ENCODE assay signal across 15 mouse cellular contexts in genomic region chr1:169400841-169401240, GRCm38 (mm10).
"Had no signal": no experiment of that assay in that cellular context is flagged by ENCODE, and none has a peak within 500 bp of the region (broad histone marks: within the 10 kb centered on the region; RNA-seq: fewer than 3 reads in every experiment).

No protein-coding gene starts in this region.

- ATAC-seq: liver, postnatal 0 days; midbrain, embryonic 15.5 days had no signal

- DNase-seq: kidney, adult 2 months; kidney, postnatal 25 days; layer of hippocampus, adult 9-11 months; liver, postnatal 0 days; lung, postnatal 10 days; lung, postnatal 4 days; thymus, adult 18-20 months; thymus, postnatal 36 days had no signal

- H3K27ac ChIP-seq: kidney, postnatal 0 days; layer of hippocampus, adult 2 months; liver, embryonic 14.5 days; lung, embryonic 15.5 days; midbrain, embryonic 12.5 days; midbrain, embryonic 15.5 days; neural tube, embryonic 13.5 days had no signal

- H3K36me3 ChIP-seq: lung, embryonic 15.5 days; midbrain, embryonic 12.5 days; midbrain, embryonic 15.5 days; neural tube, embryonic 13.5 days had no signal

- H3K4me2 ChIP-seq: lung, embryonic 15.5 days; midbrain, embryonic 12.5 days; midbrain, embryonic 15.5 days; neural tube, embryonic 13.5 days had no signal

- H3K9ac ChIP-seq: liver, embryonic 14.5 days; liver, postnatal 0 days; lung, embryonic 15.5 days; midbrain, embryonic 12.5 days; midbrain, embryonic 15.5 days; neural tube, embryonic 13.5 days had no signal

- H3K4me3 ChIP-seq: layer of hippocampus, adult 2 months; lung, embryonic 15.5 days; midbrain, embryonic 12.5 days; midbrain, embryonic 15.5 days; neural tube, embryonic 13.5 days had no signal

- H3K4me1 ChIP-seq: lung, embryonic 15.5 days; midbrain, embryonic 12.5 days; midbrain, embryonic 15.5 days; neural tube, embryonic 13.5 days had no signal

- H3K27me3 ChIP-seq: lung, embryonic 15.5 days; midbrain, embryonic 12.5 days; midbrain, embryonic 15.5 days; neural tube, embryonic 13.5 days had no signal

- H3K9me3 ChIP-seq: lung, embryonic 15.5 days; midbrain, embryonic 12.5 days; midbrain, embryonic 15.5 days; neural tube, embryonic 13.5 days had no signal
